Mouse (Mus musculus) MEL (cell line): Measurements from ENCODE around the gene Cfap54. TPM values are rescaled to one million over a fixed set of nuclear protein-coding genes. Genes with fewer than 3 reads are reported as not detected.

Experiments
- DNase-seq: peaks from one replicate; pipeline ENCODE4 v3.0.0; 2011; ENCODE audit warnings: low read depth, low spot score
- H3K27ac ChIP-seq: 2 replicates; pipeline ENCODE4 v1.5.1; 2012; ENCODE audit warnings: low read depth, mild to moderate bottlenecking, control low read depth, low read length, moderate library complexity; ENCODE audit not compliant: control insufficient read depth
- H3K27me3 ChIP-seq, 2 experiments: fragments of 150-350 bp in 1 of 2; sonication (generic) in 1 of 2; 2 replicates each; pipeline ENCODE4 v1.6.1; 2012; ENCODE audit warnings: low read length in 2 of 2, mild to moderate bottlenecking in 2 of 2, improper control_type of control experiment in 1 of 2, moderate library complexity in 1 of 2; ENCODE audit not compliant: insufficient read depth in 2 of 2, control insufficient read depth in 1 of 2
- H3K36me3 ChIP-seq, 2 experiments: 2 replicates each; pipeline ENCODE4 v1.6.1; 2012 to 2014; ENCODE audit warnings: low read length in 2 of 2, improper control_type of control experiment in 1 of 2, inconsistent platforms in 1 of 2, mild to moderate bottlenecking in 1 of 2; ENCODE audit not compliant: insufficient read depth in 2 of 2, control insufficient read depth in 1 of 2
- H3K4me1 ChIP-seq, 2 experiments: fragments of 150-350 bp in 1 of 2; sonication (generic) in 1 of 2; 2 replicates each; pipeline ENCODE4 v1.6.1; 2012; ENCODE audit warnings: low read length in 2 of 2, improper control_type of control experiment in 1 of 2, mild to moderate bottlenecking in 1 of 2; ENCODE audit not compliant: insufficient read depth in 2 of 2, control insufficient read depth in 1 of 2
- H3K4me3 ChIP-seq, 2 experiments: fragments of 150-350 bp in 1 of 2; sonication (generic) in 1 of 2; 2 replicates each; pipeline ENCODE4 v1.5.1; 2012; ENCODE audit warnings: low read depth in 2 of 2, low read length in 2 of 2, mild to moderate bottlenecking in 2 of 2, moderate library complexity in 2 of 2, control low read depth in 1 of 2, improper control_type of control experiment in 1 of 2; ENCODE audit not compliant: control insufficient read depth in 1 of 2, insufficient read depth in 1 of 2
- H3K79me2 ChIP-seq: 2 replicates; pipeline ENCODE4 v1.6.1; 2012; ENCODE audit warnings: mild to moderate bottlenecking, low read length, moderate library complexity; ENCODE audit not compliant: control insufficient read depth, poor library complexity, insufficient read depth
- H3K9ac ChIP-seq: 2 replicates; pipeline ENCODE4 v1.6.1; 2012; ENCODE audit warnings: low read depth, mild to moderate bottlenecking, control low read depth, low read length, moderate library complexity; ENCODE audit not compliant: control insufficient read depth, poor library complexity, severe bottlenecking
- H3K9me3 ChIP-seq: fragments of 150-350 bp; sonication (generic); replicated peaks from 2 replicates; pipeline ENCODE4 v1.6.1; 2012; ENCODE audit warnings: mild to moderate bottlenecking, low read length, improper control_type of control experiment, moderate library complexity; ENCODE audit not compliant: insufficient read depth
- CHD1 ChIP-seq: IDR thresholded peaks from 2 replicates; pipeline ENCODE4 v1.6.1; 2012; ENCODE audit warnings: low read depth, mild to moderate bottlenecking, inconsistent platforms, low read length, improper control_type of control experiment
- CTCF ChIP-seq, 3 experiments: IDR thresholded peaks in 2 of 3; conservative IDR thresholded peaks in 1 of 3; 2 replicates each; pipeline ENCODE4 v1.5.1; 2011 to 2012; ENCODE audit warnings: low read length in 3 of 3, low read depth in 2 of 3, mild to moderate bottlenecking in 2 of 3, improper control_type of control experiment in 1 of 3, inconsistent platforms in 1 of 3, mixed read lengths in 1 of 3, moderate library complexity in 1 of 3; ENCODE audit not compliant: control insufficient read depth in 1 of 3, insufficient read depth in 1 of 3, poor library complexity in 1 of 3, severe bottlenecking in 1 of 3
- ELF1 ChIP-seq: IDR thresholded peaks from 2 replicates; pipeline ENCODE4 v1.6.1; 2014; ENCODE audit warnings: low read depth, mild to moderate bottlenecking, inconsistent platforms, low read length, improper control_type of control experiment, moderate library complexity
- GATA1 ChIP-seq: IDR thresholded peaks from 2 replicates; pipeline ENCODE4 v1.6.1; 2011; ENCODE audit warnings: low read depth, low read length, improper control_type of control experiment
- HCFC1 ChIP-seq: IDR thresholded peaks from 2 replicates; pipeline ENCODE4 v1.6.1; 2012; ENCODE audit warnings: low read depth, mild to moderate bottlenecking, inconsistent platforms, low read length, improper control_type of control experiment, moderate library complexity
- JUND ChIP-seq: IDR thresholded peaks from 2 replicates; pipeline ENCODE4 v1.6.1; 2011; ENCODE audit warnings: low read depth, mild to moderate bottlenecking, improper control_type of control experiment, low read length
- MAFK ChIP-seq: IDR thresholded peaks from 2 replicates; pipeline ENCODE4 v1.6.1; 2011; ENCODE audit warnings: low read depth, mild to moderate bottlenecking, low read length, improper control_type of control experiment, borderline replicate concordance
- MAX ChIP-seq: IDR thresholded peaks from 2 replicates; pipeline ENCODE4 v1.6.1; 2011; ENCODE audit warnings: low read length, improper control_type of control experiment
- MAZ ChIP-seq: IDR thresholded peaks from 2 replicates; pipeline ENCODE4 v1.6.1; 2012; ENCODE audit warnings: low read depth, mild to moderate bottlenecking, inconsistent platforms, low read length, improper control_type of control experiment
- MXI1 ChIP-seq: IDR thresholded peaks from 2 replicates; pipeline ENCODE4 v1.6.1; 2011; ENCODE audit warnings: mild to moderate bottlenecking, low read depth, low read length, improper control_type of control experiment
- MYC ChIP-seq: IDR thresholded peaks from 2 replicates; pipeline ENCODE4 v1.6.1; 2011; ENCODE audit warnings: low read depth, mild to moderate bottlenecking, low read length, improper control_type of control experiment, moderate library complexity
- POLR2AphosphoS5 ChIP-seq: IDR thresholded peaks from 2 replicates; pipeline ENCODE4 v1.6.1; 2012; ENCODE audit warnings: low read depth, borderline replicate concordance, mild to moderate bottlenecking, inconsistent platforms, low read length, moderate library complexity, mixed read lengths
- RCOR1 ChIP-seq: IDR thresholded peaks from 2 replicates; pipeline ENCODE4 v1.6.1; 2012; ENCODE audit warnings: low read depth, mild to moderate bottlenecking, inconsistent platforms, low read length, improper control_type of control experiment
- SIN3A ChIP-seq: IDR thresholded peaks from 2 replicates; pipeline ENCODE4 v1.6.1; 2012; ENCODE audit warnings: low read length, improper control_type of control experiment, inconsistent platforms
- SMC3 ChIP-seq: IDR thresholded peaks from 2 replicates; pipeline ENCODE4 v1.6.1; 2011; ENCODE audit warnings: low read depth, low read length, improper control_type of control experiment
- TBP ChIP-seq: IDR thresholded peaks from 2 replicates; pipeline ENCODE4 v1.8.0; 2011; ENCODE audit warnings: low read depth, low read length, improper control_type of control experiment
- UBTF ChIP-seq: IDR thresholded peaks from 2 replicates; pipeline ENCODE4 v1.6.1; 2012; ENCODE audit warnings: low read depth, mild to moderate bottlenecking, inconsistent platforms, low read length, improper control_type of control experiment, moderate library complexity, borderline replicate concordance; ENCODE audit not compliant: insufficient read depth
- USF1 ChIP-seq: IDR thresholded peaks from 2 replicates; pipeline ENCODE4 v1.6.1; 2014; ENCODE audit warnings: low read depth, mild to moderate bottlenecking, inconsistent platforms, low read length, improper control_type of control experiment, moderate library complexity
- ZKSCAN1 ChIP-seq: IDR thresholded peaks from 2 replicates; pipeline ENCODE4 v1.6.1; 2012; ENCODE audit warnings: low read depth, mild to moderate bottlenecking, inconsistent platforms, low read length, improper control_type of control experiment, moderate library complexity
- ZMIZ1 ChIP-seq: IDR thresholded peaks from 2 replicates; pipeline ENCODE4 v1.6.1; 2012; ENCODE audit warnings: low read depth, mild to moderate bottlenecking, inconsistent platforms, low read length, improper control_type of control experiment, moderate library complexity
- ZNF384 ChIP-seq: IDR thresholded peaks from 2 replicates; pipeline ENCODE4 v1.6.1; 2012; ENCODE audit warnings: low read depth, mild to moderate bottlenecking, inconsistent platforms, low read length, improper control_type of control experiment
- polyA plus RNA-seq, 2 experiments: library from polyadenylated mRNA; stranded (reverse) in 1 of 2; unstranded in 1 of 2; fragments of >175 nt in 1 of 2; fragments of >200 nt in 1 of 2; gene quantifications; 2 replicates each; pipeline versions ENCODE4 v1.2.1 to v1.2.4; 2012; ENCODE audit warnings: low replicate concordance in 2 of 2, low read depth in 1 of 2; ENCODE audit not compliant: insufficient read length in 2 of 2, insufficient read depth in 1 of 2, missing spikeins in 1 of 2
- total RNA-seq: library from RNA; depleted of rRNA; stranded (reverse); fragments of 300-350 nt; gene quantifications from 2 replicates; pipeline ENCODE4 v1.2.3, GENCODE M21; 2012

Gene Cfap54
- total and polyA plus RNA-seq, 3 experiments, result 2.0 to 2.7 TPM; not detected in 1

DNA sequence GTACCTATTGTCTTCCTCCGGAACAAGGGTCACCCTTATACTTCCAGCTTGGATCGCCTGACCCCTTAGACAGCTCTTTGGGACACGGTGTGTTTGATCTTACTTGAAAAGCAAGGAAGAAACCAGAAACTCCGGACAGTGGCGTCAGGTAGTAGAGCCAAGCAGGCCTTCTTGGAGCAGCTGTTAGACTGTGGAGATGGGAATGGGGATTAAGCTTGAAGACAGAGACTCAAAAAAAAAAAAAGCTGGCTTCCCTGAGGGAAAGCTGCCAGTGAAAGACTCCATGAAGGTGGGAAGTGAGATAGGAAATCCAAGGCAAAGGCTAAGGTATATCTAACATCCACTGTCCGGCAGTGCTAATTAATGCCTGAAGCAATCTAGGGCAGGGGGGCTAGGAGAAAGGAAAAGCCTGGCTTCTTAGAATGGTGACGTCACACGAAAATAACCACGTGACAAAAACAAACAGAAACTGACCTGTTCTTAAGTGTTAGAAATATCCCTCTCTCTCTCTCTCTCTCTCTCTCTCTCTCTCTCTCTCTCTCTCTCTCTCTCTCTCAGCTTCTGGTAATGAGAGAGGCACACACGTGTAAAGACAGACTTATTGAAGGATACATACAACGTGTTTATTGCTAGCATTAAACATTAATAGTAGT lies 7.1 kb upstream of the Cfap54 start:
- no peak for DNase-seq
- no peaks in the 10 kb centered on the region for H3K36me3 ChIP-seq
- no peaks in the 10 kb centered on the region for H3K79me2 ChIP-seq
- no peak overlapping the region for H3K27ac ChIP-seq
- no peaks in the 10 kb centered on the region for H3K9me3 ChIP-seq
- no peak overlapping the region for H3K4me3 ChIP-seq
- no peak overlapping the region for H3K9ac ChIP-seq
- H3K4me1 ChIP-seq, result no peaks in the 10 kb centered on the region
- TF ChIP-seq CTCF (IDR thresholded peaks at IDR 0.05 in 2 of 3, conservative IDR thresholded peaks at IDR 0.05 in 1 of 3; ENCODE audit: control insufficient read depth in 1 of 3, insufficient read depth in 1 of 3, low read depth in 2 of 3, low read length in 3 of 3, poor library complexity in 1 of 3, severe bottlenecking in 1 of 3) (no peak), SIN3A (no peak), TBP (no peak), MAFK (no peak), ZKSCAN1 (no peak), MAZ (no peak), ZMIZ1 (no peak)
- H3K27me3 ChIP-seq, result no peaks in the 10 kb centered on the region

- no peaks in the 10 kb centered on the region for H3K36me3 ChIP-seq
- no peak overlapping the region for H3K4me3 ChIP-seq
- TF ChIP-seq HCFC1 (no peak), TBP (no peak), ZKSCAN1 (no peak), JUND (no peak), SIN3A (no peak), MAX (no peak), ZNF384 (no peak), CHD1 (no peak), USF1 (no peak), POLR2AphosphoS5 (no peak)
- H3K27ac ChIP-seq, result no peak overlapping the region
- no peak for DNase-seq
- H3K9ac ChIP-seq, result no peak overlapping the region
- H3K27me3 ChIP-seq, result no peaks in the 10 kb centered on the region
- no peaks in the 10 kb centered on the region for H3K9me3 ChIP-seq
- H3K4me1 ChIP-seq, result no peaks in the 10 kb centered on the region
- no peaks in the 10 kb centered on the region for H3K79me2 ChIP-seq
Measured at GRCm38 (mm10) chr10:93087504-93087903, 6.1 kb upstream of the Cfap54 start.

DNA sequence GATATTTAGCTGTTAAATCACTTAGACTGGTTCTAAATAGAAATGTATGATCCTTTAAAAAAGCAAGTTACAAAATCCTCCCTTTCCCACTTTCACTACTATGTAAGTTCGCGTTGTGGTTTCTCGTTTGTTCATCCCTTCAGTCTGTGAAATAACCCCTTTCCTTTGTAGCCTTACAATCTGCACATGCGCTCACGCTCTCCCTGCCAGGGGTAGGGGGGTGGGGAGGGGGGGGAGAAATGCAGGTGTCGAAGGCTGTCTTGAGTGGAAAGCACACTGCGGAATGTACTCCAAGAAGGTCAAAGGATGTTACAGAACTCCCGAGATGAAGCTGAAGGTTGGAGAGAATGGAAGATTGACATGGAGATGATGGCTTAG lies 2.5 kb upstream of the Cfap54 start:
- Histone ChIP-seq H3K9me3 (no peaks in the 10 kb centered on the region), H3K79me2 (no peaks in the 10 kb centered on the region), H3K27me3 (no peaks in the 10 kb centered on the region), H3K4me3 (no peak overlapping the region), H3K27ac (no peak overlapping the region), H3K9ac (no peak overlapping the region), H3K36me3 (peaks cover 0 to 6% of the 10 kb centered on the region in 2 experiments; a peak in 2 of 4 replicates), H3K4me1 (peaks cover 3 to 8% of the 10 kb centered on the region in 2 experiments; a peak in 2 of 4 replicates)
- TF ChIP-seq UBTF (no peak), ELF1 (no peak), SMC3 (no peak), ZMIZ1 (no peak), RCOR1 (no peak), MXI1 (no peak), GATA1 (no peak), TBP (no peak), POLR2AphosphoS5 (no peak), SIN3A (no peak), MYC (no peak)
- no peak for DNase-seq
